Mouse (Mus musculus) spleen, adult 2 months (tissue): ENCODE measurements around the gene C2cd2l. TPM values are rescaled to one million over a fixed set of nuclear protein-coding genes. Genes with fewer than 3 reads are reported as not detected.

ENCODE experiments used
- DNase-seq, 2 experiments: peaks; one replicate each; pipeline versions ENCODE4 v3.0.0 to v3.0.0-alpha.2; 2012 to 2021; ENCODE audit warnings: low spot score in 2 of 2, low read depth in 1 of 2
- H3K27ac ChIP-seq: fragments of 200-500 bp; 2 replicates; pipeline ENCODE4 v1.5.1; 2012; ENCODE audit warnings: low read length, inconsistent platforms; ENCODE audit not compliant: insufficient read depth
- H3K27me3 ChIP-seq: fragments of 200-500 bp; 2 replicates; pipeline ENCODE4 v1.6.1; 2012; ENCODE audit warnings: mild to moderate bottlenecking, moderate library complexity, low read length, inconsistent platforms; ENCODE audit not compliant: control insufficient read depth, insufficient read depth
- H3K36me3 ChIP-seq: fragments of 200-500 bp; 2 replicates; pipeline ENCODE4 v1.6.1; 2012; ENCODE audit warnings: mild to moderate bottlenecking, low read length, inconsistent platforms; ENCODE audit not compliant: control insufficient read depth, insufficient read depth
- H3K4me1 ChIP-seq: fragments of 200-500 bp; 2 replicates; pipeline ENCODE4 v1.6.1; 2011; ENCODE audit warnings: inconsistent platforms; ENCODE audit not compliant: control insufficient read depth, insufficient read depth, insufficient read length
- H3K4me3 ChIP-seq: fragments of 200-500 bp; 2 replicates; pipeline ENCODE4 v1.5.1; 2011; ENCODE audit warnings: mild to moderate bottlenecking, inconsistent platforms; ENCODE audit not compliant: insufficient read depth, insufficient read length; ENCODE audit errors: extremely low read depth
- CTCF ChIP-seq: fragments of 200-500 bp; IDR thresholded peaks from 2 replicates; pipeline ENCODE4 v1.5.1; 2011; ENCODE audit warnings: mild to moderate bottlenecking, inconsistent platforms; ENCODE audit not compliant: insufficient read depth, insufficient read length, insufficient replicate concordance; ENCODE audit errors: extremely low read depth
- POLR2A ChIP-seq: fragments of 200-500 bp; IDR thresholded peaks from 2 replicates; pipeline ENCODE4 v1.6.1; 2011; ENCODE audit warnings: low read depth, low read length, inconsistent platforms
- WGBS: fragments of 180-500 bp; shearing (Covaris S2); methylation state at CpG from one replicate; pipeline ENCODE4 v1.1.7; 2018; 5-methylcytosine and 5-hydroxymethylcytosine counted together
- polyA plus RNA-seq: library from polyadenylated mRNA; depleted of rRNA; stranded (reverse); fragments of >200 nt; gene quantifications from 2 replicates; pipeline ENCODE4 v1.2.3, GENCODE M21; 2012

The C2cd2l gene
- polyA plus RNA-seq, 1 experiment = 28.0 TPM

DNA sequence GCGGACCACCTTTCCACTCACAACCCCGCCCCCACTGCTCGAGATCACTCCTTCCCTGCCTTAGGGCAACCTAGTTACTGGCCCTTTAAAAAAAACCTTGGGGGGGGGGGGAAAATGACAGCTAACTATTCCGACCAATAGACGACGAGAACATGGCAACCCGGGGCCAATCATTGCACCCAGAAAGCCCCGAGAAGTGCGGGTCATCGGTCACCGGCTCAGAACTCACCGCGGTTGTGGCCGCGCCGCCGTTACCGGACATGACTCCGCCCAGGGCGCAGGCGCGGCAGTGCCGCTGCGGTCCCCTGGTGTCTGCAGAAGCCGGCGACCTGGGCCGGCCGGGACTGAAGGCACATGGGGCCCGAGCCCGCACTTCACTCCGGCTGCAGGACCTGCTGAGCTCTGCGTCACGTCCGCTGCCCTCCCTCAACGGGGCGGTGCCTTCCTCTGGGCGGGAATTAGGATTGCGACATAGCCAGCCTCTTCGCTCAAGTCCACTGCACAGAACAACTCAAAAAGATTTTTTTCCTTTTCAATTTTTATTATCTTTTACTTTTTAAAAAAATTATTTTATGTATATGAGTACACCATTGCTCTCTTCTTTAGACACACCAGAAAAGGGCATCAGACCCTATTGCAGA is 23.8 kb upstream of the C2cd2l start, which contains the start of gene Hmbs:
Gene Hmbs (minus strand): TSS at position 448 of the 641 bp plus-strand sequence.
- no peaks in the 10 kb centered on the region for H3K27me3 ChIP-seq
- peaks cover 19% of the 10 kb centered on the region for H3K36me3 ChIP-seq
- under 1% methylated on average over 39 of the region's 39 CpGs for WGBS
- peak within 1 kb of the TSS; percentile 98 for H3K27ac ChIP-seq
- peak within 1 kb of the TSS; percentile 96 for H3K4me3 ChIP-seq
- peaks cover 5% of the 10 kb centered on the region; the same call in 1 of the 2 replicates for H3K4me1 ChIP-seq
- TF ChIP-seq POLR2A (no peak), CTCF (no peak)
- DNase-seq = peak; percentile 84 to 87

DNA sequence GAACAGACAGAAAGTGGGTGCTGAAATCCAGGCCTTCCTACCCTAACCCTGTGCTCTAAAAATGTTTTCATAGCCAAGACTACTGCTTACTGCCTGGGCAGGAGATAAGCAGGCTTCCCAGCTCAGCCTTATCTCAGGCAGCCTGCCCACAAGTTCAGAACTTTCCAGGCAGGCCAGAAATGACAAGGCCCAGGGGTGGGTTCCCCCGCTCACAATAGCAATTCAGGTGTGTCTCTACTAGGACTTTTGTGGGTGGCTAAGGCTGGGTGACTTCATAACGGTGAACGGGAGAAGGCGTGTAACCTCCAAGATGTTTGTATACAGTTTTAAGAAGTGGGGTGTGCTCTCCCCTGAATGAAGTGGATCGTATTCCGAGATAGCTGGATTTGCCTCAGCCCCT is 23.2 kb upstream of the C2cd2l start:
- TF ChIP-seq POLR2A (no peak), CTCF (no peak)
- 12% methylated on average over 6 of the region's 6 CpGs for WGBS
- Histone ChIP-seq H3K4me1 (peaks cover 5% of the 10 kb centered on the region; the same call in 1 of the 2 replicates), H3K36me3 (peaks cover 14% of the 10 kb centered on the region), H3K27me3 (no peaks in the 10 kb centered on the region), H3K4me3 (peak overlapping the region; percentile 59), H3K27ac (peak overlapping the region; percentile 31; the same call in 1 of the 2 replicates)
- no peak for DNase-seq

DNA sequence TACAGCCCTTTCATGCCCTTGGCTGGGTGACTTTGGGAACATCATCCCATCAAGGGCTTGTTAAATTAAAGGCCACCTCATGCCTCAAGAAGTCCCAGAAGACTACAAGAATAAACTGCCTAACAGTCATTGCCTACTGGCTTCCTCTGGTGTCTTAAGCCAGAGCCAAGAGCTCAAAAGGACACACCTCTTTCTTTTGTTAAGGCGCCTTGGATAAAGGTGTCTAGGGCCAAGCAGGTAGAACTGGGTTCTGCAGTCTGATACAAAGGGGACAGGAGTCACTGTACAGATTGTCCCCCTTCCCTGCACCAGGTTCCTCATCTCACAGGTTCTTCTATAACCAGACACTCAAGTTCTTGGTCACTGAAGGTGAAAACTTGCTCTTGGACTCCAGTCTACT is 22.5 kb upstream of the C2cd2l start:
- TF ChIP-seq CTCF = no peak
- TF ChIP-seq POLR2A = no peak
- Histone ChIP-seq H3K27ac (0 out of 2 replicates have a peak overlapping the region, but pooled peaks have one; percentile 2), H3K4me1 (peaks cover 5% of the 10 kb centered on the region; the same call in 1 of the 2 replicates), H3K4me3 (no peak overlapping the region), H3K36me3 (peaks cover 11% of the 10 kb centered on the region), H3K27me3 (no peaks in the 10 kb centered on the region)
- WGBS = 90% methylated on average over 1 of the region's 1 CpGs
- DNase-seq = no peak

DNA sequence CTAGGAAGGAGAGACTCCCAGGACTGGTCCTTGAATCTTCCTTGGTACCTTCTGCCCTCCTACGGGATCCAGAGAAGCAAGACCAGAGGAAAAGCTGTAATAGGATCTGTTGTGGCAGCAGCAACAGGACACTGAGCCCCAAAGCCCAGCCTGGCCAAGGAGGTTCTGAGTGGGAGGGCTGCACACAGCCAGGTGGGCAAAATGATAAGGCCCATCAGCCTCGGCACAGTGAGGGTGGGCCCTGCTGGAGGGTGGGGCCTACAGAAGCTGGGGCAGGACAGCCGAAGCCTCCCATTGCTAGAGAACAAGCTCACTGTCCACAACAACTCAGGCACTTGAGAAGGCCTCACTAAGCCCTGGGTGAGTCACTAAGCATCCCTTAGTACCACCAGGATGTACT is 22.1 kb upstream of the C2cd2l start:
- peaks cover 5% of the 10 kb centered on the region; the same call in 1 of the 2 replicates for H3K4me1 ChIP-seq
- DNase-seq = no peak
- WGBS = 81% methylated on average over 3 of the region's 3 CpGs
- H3K36me3 ChIP-seq = peaks cover 7% of the 10 kb centered on the region
- TF ChIP-seq POLR2A (no peak; the same call in 1 of the 2 replicates), CTCF (no peak)
- no peaks in the 10 kb centered on the region for H3K27me3 ChIP-seq
- H3K4me3 ChIP-seq = peak overlapping the region; percentile 37; the same call in 1 of the 2 replicates
- 0 out of 2 replicates have a peak overlapping the region, but pooled peaks have one; percentile 2 for H3K27ac ChIP-seq

DNA sequence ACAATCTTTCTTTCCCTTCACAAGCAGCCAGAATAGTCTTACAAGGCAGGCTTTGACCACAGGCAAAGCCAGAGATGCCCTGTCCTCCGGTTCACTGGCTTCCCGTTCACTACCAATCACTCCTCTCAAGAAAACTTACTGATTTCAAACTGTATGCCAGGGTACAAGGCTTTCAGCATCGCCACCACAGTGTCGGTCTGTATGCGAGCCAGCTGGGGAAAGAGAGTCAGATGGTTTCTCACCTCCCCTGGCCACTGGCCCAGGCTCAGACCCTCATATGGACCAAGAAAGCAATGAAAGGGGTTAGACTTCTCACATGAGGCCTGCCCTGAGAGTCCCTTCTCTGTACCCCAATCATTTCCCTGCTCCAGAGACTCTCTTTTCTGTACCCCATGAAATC is 21.4 kb upstream of the C2cd2l start:
- DNase-seq = no peak
- no peak for TF ChIP-seq CTCF
- Histone ChIP-seq H3K4me3 (peak overlapping the region; percentile 31), H3K27ac (peak overlapping the region; percentile 24; the same call in 1 of the 2 replicates), H3K27me3 (no peaks in the 10 kb centered on the region), H3K36me3 (peaks cover 6% of the 10 kb centered on the region), H3K4me1 (peaks cover 5% of the 10 kb centered on the region; the same call in 1 of the 2 replicates)
- 92% methylated on average over 5 of the region's 5 CpGs for WGBS

DNA sequence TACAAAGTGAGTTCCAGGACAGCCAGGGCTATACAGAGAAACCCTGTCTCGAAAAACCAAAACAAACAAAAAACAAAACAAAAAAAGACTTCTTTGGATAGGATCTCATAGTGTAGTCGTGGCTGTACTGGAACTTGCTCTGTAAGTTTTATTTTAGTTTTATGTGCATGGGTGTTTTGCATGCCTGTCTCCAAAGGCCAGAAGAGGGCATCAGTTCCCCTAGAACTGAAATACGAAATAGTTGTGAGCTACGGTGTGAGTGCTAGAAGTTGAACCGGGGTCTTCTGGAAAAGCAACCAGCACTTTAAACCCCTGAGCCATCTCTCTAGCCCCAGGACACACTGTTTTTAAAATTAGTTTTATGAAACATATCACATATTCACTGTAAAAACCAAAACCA is 18.5 kb upstream of the C2cd2l start:
- Histone ChIP-seq H3K4me1 (peaks cover 7% of the 10 kb centered on the region; the same call in 1 of the 2 replicates), H3K4me3 (no peak overlapping the region), H3K27me3 (no peaks in the 10 kb centered on the region), H3K27ac (no peak overlapping the region), H3K36me3 (peaks cover 6% of the 10 kb centered on the region)
- TF ChIP-seq POLR2A (no peak), CTCF (no peak)
- no peak for DNase-seq
- WGBS = 71% methylated on average over 5 of the region's 5 CpGs
